11 mouse cellular contexts compared by ENCODE assay signal in the genomic region with DNA sequence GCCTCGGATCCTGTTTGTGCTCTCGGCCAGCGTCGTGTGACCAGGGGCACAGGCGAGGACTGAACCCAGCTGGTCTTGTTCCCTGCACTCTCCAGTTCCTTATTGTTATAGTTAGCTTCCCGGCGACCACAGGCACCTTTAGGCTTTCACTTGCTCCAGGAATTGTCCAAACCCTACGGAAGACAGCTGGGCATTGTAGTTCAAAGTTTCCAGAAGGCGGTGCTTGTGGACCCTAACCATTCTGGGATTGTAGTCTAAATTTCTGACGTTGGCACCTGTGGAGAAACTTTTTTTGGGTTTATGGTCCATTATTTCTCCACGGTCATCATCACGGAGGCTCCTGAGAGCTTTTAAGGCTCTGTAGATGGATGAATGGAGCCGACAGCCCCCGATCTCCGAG. TPM values are rescaled to one million over a fixed set of nuclear protein-coding genes. Genes with fewer than 3 reads are reported as not detected.
DNase-seq lines count a peak whose midpoint lies in the region; ATAC-seq and TF ChIP-seq lines count a peak whose summit lies in the region.
"Had no signal": no experiment of that assay in that cellular context is flagged by ENCODE, and none has a peak within 500 bp of the region (broad histone marks: within the 10 kb centered on the region; RNA-seq: fewer than 3 reads in every experiment).

No protein-coding gene starts in this region.

- H3K9ac ChIP-seq in heart, embryonic 15.5 days, result no peak overlapping the region
- H3K9ac ChIP-seq in midbrain, embryonic 11.5 days (ENCODE audit: low read length), result no peak overlapping the region
- no peak overlapping the region for H3K9ac ChIP-seq in midbrain, postnatal 0 days (replicated peaks; ENCODE audit: low read length, poor library complexity, severe bottlenecking)
- no peak overlapping the region for H3K9ac ChIP-seq in hindbrain, embryonic 12.5 days
- no peak overlapping the region for H3K9ac ChIP-seq in neural tube, embryonic 15.5 days (replicated peaks)

- peak overlapping the region; percentile 17; the same call in 1 of the 2 replicates for H3K4me3 ChIP-seq in heart, embryonic 15.5 days
- no peak overlapping the region for H3K4me3 ChIP-seq in midbrain, embryonic 11.5 days (ENCODE audit: low read depth, low read length)
- H3K4me3 ChIP-seq in midbrain, postnatal 0 days (ENCODE audit: low read depth, low read length), result no peak overlapping the region
- H3K4me3 ChIP-seq in hindbrain, embryonic 12.5 days, result no peak overlapping the region
- H3K4me3 ChIP-seq in neural tube, embryonic 15.5 days (replicated peaks), result no peak overlapping the region
- H3K4me3 ChIP-seq: myocyte had no signal

- peaks cover 2% of the 10 kb centered on the region; the same call in 1 of the 2 replicates for H3K4me1 ChIP-seq in heart, embryonic 15.5 days (replicated peaks)
- no peaks in the 10 kb centered on the region for H3K4me1 ChIP-seq in midbrain, embryonic 11.5 days (ENCODE audit: control insufficient read depth, insufficient read depth, low read length)
- no peaks in the 10 kb centered on the region for H3K4me1 ChIP-seq in midbrain, postnatal 0 days (ENCODE audit: insufficient read depth, low read length)
- no peaks in the 10 kb centered on the region for H3K4me1 ChIP-seq in hindbrain, embryonic 12.5 days
- no peaks in the 10 kb centered on the region for H3K4me1 ChIP-seq in neural tube, embryonic 15.5 days

- no peak overlapping the region for H3K27ac ChIP-seq in heart, embryonic 15.5 days
- no peak overlapping the region for H3K27ac ChIP-seq in midbrain, embryonic 11.5 days (ENCODE audit: low read depth, low read length)
- H3K27ac ChIP-seq in midbrain, postnatal 0 days (ENCODE audit: low read depth, low read length), result no peak overlapping the region
- H3K27ac ChIP-seq in hindbrain, embryonic 12.5 days, result no peak overlapping the region
- no peak overlapping the region for H3K27ac ChIP-seq in neural tube, embryonic 15.5 days (replicated peaks)

- TF ChIP-seq CTCF in midbrain, postnatal 0 days (IDR thresholded peaks at IDR 0.05), result no peak

- no peak for DNase-seq in heart, postnatal 14 days
- peak; percentile 75 for DNase-seq in midbrain, embryonic 11.5 days (ENCODE audit: low spot score, missing footprints)
- no peak for DNase-seq in midbrain, postnatal 0 days (ENCODE audit: low spot score)
- DNase-seq in spleen, postnatal 4 days (ENCODE audit: low spot score in 2 of 2), result no peak
- no peak for DNase-seq in thymus, postnatal 0 days (ENCODE audit: low spot score)
- DNase-seq: cerebellum, postnatal 14 days; lung, postnatal 4 days had no signal

- intact Hi-C loops in heart, postnatal 14 days (cut with DNase I), result no loop called here

- 39% methylated on average over 15 of the region's 15 CpGs for WGBS in heart, embryonic 15.5 days
- 51% methylated on average over 15 of the region's 15 CpGs for WGBS in midbrain, embryonic 11.5 days
- 55% methylated on average over 15 of the region's 15 CpGs for WGBS in midbrain, postnatal 0 days
- WGBS in hindbrain, embryonic 12.5 days, result 50% methylated on average over 15 of the region's 15 CpGs
- 53% methylated on average over 15 of the region's 15 CpGs for WGBS in neural tube, embryonic 15.5 days

- no peaks in the 10 kb centered on the region for H3K36me3 ChIP-seq in heart, embryonic 15.5 days
- no peaks in the 10 kb centered on the region for H3K36me3 ChIP-seq in midbrain, embryonic 11.5 days (ENCODE audit: control insufficient read depth, insufficient read depth, low read length)
- H3K36me3 ChIP-seq in midbrain, postnatal 0 days (ENCODE audit: insufficient read depth, low read length), result no peaks in the 10 kb centered on the region
- no peaks in the 10 kb centered on the region for H3K36me3 ChIP-seq in hindbrain, embryonic 12.5 days
- no peaks in the 10 kb centered on the region for H3K36me3 ChIP-seq in neural tube, embryonic 15.5 days

- 0 out of 2 replicates have a peak, but pooled peaks cover 5% of the 10 kb centered on the region for H3K27me3 ChIP-seq in heart, embryonic 15.5 days
- H3K27me3 ChIP-seq in midbrain, embryonic 11.5 days (ENCODE audit: control insufficient read depth, insufficient read depth, low read length), result no peaks in the 10 kb centered on the region
- H3K27me3 ChIP-seq in midbrain, postnatal 0 days (ENCODE audit: insufficient read depth, low read length), result no peaks in the 10 kb centered on the region
- 0 out of 2 replicates have a peak, but pooled peaks cover 4% of the 10 kb centered on the region for H3K27me3 ChIP-seq in hindbrain, embryonic 12.5 days
- H3K27me3 ChIP-seq in neural tube, embryonic 15.5 days (replicated peaks), result no peaks in the 10 kb centered on the region

- no peaks in the 10 kb centered on the region for H3K9me3 ChIP-seq in heart, embryonic 15.5 days (replicated peaks)
- no peaks in the 10 kb centered on the region for H3K9me3 ChIP-seq in midbrain, embryonic 11.5 days (ENCODE audit: control insufficient read depth, low read length)
- H3K9me3 ChIP-seq in midbrain, postnatal 0 days (ENCODE audit: low read length), result no peaks in the 10 kb centered on the region
- H3K9me3 ChIP-seq in hindbrain, embryonic 12.5 days (replicated peaks), result no peaks in the 10 kb centered on the region
- no peaks in the 10 kb centered on the region for H3K9me3 ChIP-seq in neural tube, embryonic 15.5 days (replicated peaks)

- no peak for ATAC-seq in heart, embryonic 15.5 days (replicated peaks; ENCODE audit: insufficient number of reproducible peaks, insufficient read depth, low FRiP score, low read depth)
- ATAC-seq in midbrain, embryonic 11.5 days (ENCODE audit: low FRiP score), result no peak
- ATAC-seq in midbrain, postnatal 0 days (ENCODE audit: low FRiP score), result no peak
- ATAC-seq in hindbrain, embryonic 12.5 days (ENCODE audit: low FRiP score), result no peak
- ATAC-seq in neural tube, embryonic 15.5 days (ENCODE audit: low FRiP score), result no peak

- peak overlapping the region; percentile 48 for H3K4me2 ChIP-seq in heart, embryonic 15.5 days
- H3K4me2 ChIP-seq in midbrain, embryonic 11.5 days, result no peak overlapping the region
- no peak overlapping the region for H3K4me2 ChIP-seq in midbrain, postnatal 0 days (ENCODE audit: low read depth, low read length, poor library complexity, severe bottlenecking)
- H3K4me2 ChIP-seq in hindbrain, embryonic 12.5 days (replicated peaks), result peak overlapping the region; percentile 19
- H3K4me2 ChIP-seq in neural tube, embryonic 15.5 days, result peak overlapping the region; percentile 38

RNA-seq across cellular contexts. Expression of a gene that starts 28.4 kb away (rescaled TPM):
- 0.37 and 1.7 TPM in 2 replicates for polyA plus RNA-seq in heart, embryonic 15.5 days (2015; fragmentation: Nextera tagmentation; extraction: Ambion mirVana)
- under 1 TPM; 0.14 to 0.24 TPM for total RNA-seq in heart, postnatal 14 days (2021)
- 0.29 TPM in 1 of 2 replicates, not detected in the other for polyA plus RNA-seq in midbrain, embryonic 11.5 days (2014; fragmentation: Nextera tagmentation; extraction: Ambion mirVana)
- not detected in 2 replicates for total RNA-seq in midbrain, postnatal 0 days (2014; rRNA removed)
- polyA plus RNA-seq in midbrain, postnatal 0 days (2015; fragmentation: Nextera tagmentation; extraction: Ambion mirVana), result not detected in 2 replicates
- 0.10 TPM in 1 of 2 replicates, not detected in the other for polyA plus RNA-seq in hindbrain, embryonic 12.5 days (2016; fragmentation: Nextera tagmentation; extraction: Ambion mirVana)
- 2.1 TPM in 1 of 2 replicates, not detected in the other for polyA plus RNA-seq in neural tube, embryonic 15.5 days (2015; fragmentation: Nextera tagmentation; extraction: Ambion mirVana)
- polyA plus RNA-seq in thymus, postnatal 0 days (2015; fragmentation: Nextera tagmentation; extraction: Ambion mirVana), result 17.6 and 19.3 TPM in 2 replicates
- polyA plus RNA-seq: myocyte had no signal

Comparison
In these comparisons a context has a peak if more than half of its experiments do, and no peak if none do; other contexts are left out.
1. H3K4me2 ChIP-seq: peak in heart, embryonic 15.5 days (single experiment), hindbrain, embryonic 12.5 days (single experiment) and neural tube, embryonic 15.5 days (single experiment); none in midbrain, embryonic 11.5 days (single experiment) and midbrain, postnatal 0 days (single experiment).